Mouse (Mus musculus) gastrocnemius, postnatal 14 days (tissue): Measurements from ENCODE around the gene Ccdc24. TPM values are rescaled to one million over a fixed set of nuclear protein-coding genes. Genes with fewer than 3 reads are reported as not detected.
A peak's percentile ranks its signal among the peaks of the same experiment; 100 is the strongest.

ENCODE experiments used
- DNase-seq: peaks from one replicate; pipeline ENCODE4 v3.0.0; 2021; ENCODE audit warnings: mixed read lengths
- intact Hi-C: fragments of 180-260 bp; cut with DNase I; formaldehyde crosslinking; loops from one replicate; pipeline ENCODE4 v1.15.1; 2025; ENCODE audit warnings: low total_unique reads
- total RNA-seq, 2 experiments: library from RNA; stranded (reverse); gene quantifications; 2 replicates each; pipeline ENCODE4 v1.2.3; 2021

Ccdc24 gene
- total RNA-seq, 2 experiments from 2014 or later, result 0.39 to 0.47 TPM

- no peak for DNase-seq
- intact Hi-C loops, result no loop called here
Observed at GRCm38 (mm10) chr4:117867000-117867399, 5.4 kb downstream of the Ccdc24 start.

GRCm38 (mm10) chr4:117866083-117866482 is 6.3 kb downstream of the Ccdc24 start:
- peak; percentile 73 for DNase-seq
- intact Hi-C loops, result no loop called here

DNA sequence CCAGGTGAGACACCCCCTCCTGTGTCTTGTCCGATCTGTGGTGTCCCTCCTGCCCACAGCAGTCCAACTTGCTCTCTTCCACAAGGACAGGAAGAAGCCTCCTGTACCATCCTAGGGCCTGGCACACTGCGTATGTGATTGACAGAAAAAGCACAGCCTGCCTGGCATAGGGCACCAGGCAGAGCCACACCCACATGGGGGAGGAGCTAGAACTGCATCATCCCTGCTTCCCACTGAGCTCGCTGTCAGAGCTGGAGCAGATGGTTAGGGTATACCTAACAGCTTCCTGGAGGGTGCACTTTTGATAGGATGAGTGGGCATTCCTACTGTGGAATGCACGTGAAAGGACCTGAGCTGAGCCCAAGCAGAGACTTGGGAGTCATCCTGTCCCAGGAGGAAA is 9.5 kb downstream of the Ccdc24 start:
- DNase-seq, result no peak
- intact Hi-C loops, result no loop called here

- intact Hi-C loops, result no loop called here
- no peak for DNase-seq
Observed at GRCm38 (mm10) chr4:117860570-117860969, 11.8 kb downstream of the Ccdc24 start.

- intact Hi-C loops, result no loop called here
- DNase-seq, result peak; percentile 79
Observed at GRCm38 (mm10) chr4:117858794-117859193, 13.6 kb downstream of the Ccdc24 start.

- DNase-seq, result no peak
- intact Hi-C loops, result no loop called here
Observed at GRCm38 (mm10) chr4:117855146-117855545, 17.2 kb downstream of the Ccdc24 start.

GRCm38 (mm10) chr4:117852152-117852868 is 20.0 kb downstream of the Ccdc24 start:
- no peak for DNase-seq
- intact Hi-C loops, result no loop called here

DNA sequence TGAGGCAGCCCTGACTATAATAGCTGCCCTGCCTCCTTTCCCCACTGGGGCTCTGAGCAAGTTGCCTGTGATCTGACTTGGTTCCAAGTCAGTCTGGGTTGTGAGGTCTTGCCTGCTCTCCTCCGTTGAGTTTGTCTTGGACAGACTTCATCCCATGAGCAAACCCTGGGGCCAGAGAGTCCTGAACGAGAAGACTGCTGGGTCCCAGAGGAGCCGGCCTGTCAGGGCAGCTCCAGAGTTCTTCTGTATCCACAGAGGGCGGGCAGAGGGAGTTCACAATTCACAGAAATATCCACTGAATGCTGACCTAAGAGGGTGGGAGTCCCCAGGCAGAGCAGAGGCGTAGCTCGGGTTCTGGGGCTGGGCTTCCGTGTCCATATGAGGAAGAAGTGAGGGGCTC is 21.5 kb downstream of the Ccdc24 start:
- intact Hi-C loops, result no loop called here
- no peak for DNase-seq

- intact Hi-C loops, result no loop called here
- DNase-seq, result no peak
Observed at GRCm38 (mm10) chr4:117850176-117850575, 22.2 kb downstream of the Ccdc24 start.

DNA sequence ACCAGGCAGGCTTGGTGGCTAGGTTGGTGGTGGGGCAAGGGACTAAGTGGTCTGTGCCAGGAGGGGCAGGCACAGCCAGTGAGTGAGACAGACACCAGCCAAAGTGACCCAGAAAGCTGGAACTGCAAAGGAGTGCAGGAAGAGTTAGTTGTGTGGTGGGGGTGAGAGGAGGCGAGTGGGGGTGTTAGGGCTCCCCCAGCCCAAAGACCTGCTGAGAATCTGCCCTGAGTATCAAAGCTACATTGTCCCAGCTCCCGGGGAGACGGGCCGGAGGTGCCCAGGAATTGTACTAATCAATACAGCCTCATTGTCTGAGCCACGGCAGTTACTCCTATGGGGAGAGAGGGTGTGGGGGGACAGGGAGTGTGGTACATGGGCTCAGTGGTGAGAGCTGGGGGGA is 22.9 kb downstream of the Ccdc24 start:
- DNase-seq, result no peak
- intact Hi-C loops, result no loop called here

GRCm38 (mm10) chr4:117849063-117849462 is 23.3 kb downstream of the Ccdc24 start:
- intact Hi-C loops, result no loop called here
- DNase-seq, result no peak

GRCm38 (mm10) chr4:117847011-117847410 is 25.3 kb downstream of the Ccdc24 start:
- DNase-seq, result no peak

GRCm38 (mm10) chr4:117846261-117846660 is 26.1 kb downstream of the Ccdc24 start:
- intact Hi-C loops, result no loop called here
- no peak for DNase-seq

More at GRCm38 (mm10) chr4:117847011-117847410, 25.3 kb downstream of the Ccdc24 start:
- intact Hi-C loops, result no loop called here

DNA sequence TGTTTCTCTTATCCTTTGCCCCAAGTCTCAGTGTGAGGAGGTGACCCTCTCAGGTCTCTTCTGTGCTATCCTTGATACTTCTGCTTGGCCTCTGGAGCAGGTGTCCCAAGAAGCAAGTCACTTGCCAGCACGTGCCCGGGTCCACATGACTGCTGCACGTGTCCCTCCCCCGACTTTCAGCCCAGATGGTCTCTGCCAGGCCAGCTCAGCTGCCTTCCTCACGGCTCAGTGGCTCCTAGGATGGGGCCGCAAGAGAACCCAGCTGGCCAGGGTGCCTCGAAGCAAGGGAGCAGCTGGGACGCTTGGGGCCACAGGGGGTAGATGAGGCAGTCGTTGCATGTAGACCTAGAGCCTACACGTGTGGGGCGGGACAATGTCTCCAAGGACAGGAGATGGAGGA is 27.0 kb downstream of the Ccdc24 start:
- intact Hi-C loops, result no loop called here
- no peak for DNase-seq

DNA sequence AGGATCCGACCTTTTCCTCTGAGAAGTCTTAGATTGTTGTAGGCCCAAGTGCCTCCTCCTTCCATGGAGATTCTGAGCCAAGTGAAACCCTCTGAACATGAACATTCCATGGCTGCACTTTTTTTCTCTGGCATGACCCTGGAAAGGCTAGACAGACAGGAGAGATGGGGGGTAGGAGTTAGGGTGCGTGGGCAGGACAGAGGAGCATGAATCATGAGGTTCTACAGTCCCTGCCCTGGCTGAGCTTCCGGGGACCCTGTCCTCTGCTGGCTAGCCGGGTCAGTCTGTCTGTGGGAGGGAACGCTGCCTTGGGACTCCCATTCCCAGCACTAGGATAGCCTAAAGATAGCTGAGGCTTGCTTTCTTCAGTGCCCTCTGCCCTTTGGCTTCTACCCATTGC is 27.9 kb downstream of the Ccdc24 start:
- DNase-seq, result no peak
- intact Hi-C loops, result no loop called here

DNA sequence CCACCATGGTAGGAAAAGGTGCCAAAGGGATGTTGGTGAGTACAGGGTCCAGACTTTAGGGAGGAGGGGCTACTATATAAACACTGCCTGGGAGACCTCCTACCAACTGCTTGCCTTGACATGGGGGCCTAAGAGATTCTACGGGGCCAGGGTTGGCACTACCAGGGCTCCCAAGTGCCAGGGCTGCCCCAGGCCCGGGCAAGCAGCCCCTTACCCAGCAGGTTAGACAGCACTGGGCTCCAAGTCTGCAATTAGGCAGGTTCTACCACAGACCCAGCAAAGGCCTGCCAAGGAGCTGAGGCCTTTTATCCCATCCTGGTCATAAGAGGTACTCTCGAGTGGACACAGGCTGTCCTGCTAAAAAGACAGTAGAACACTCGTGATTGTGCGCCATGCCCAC is 29.3 kb downstream of the Ccdc24 start:
- intact Hi-C loops, result no loop called here
- DNase-seq, result no peak

- intact Hi-C loops, result no loop called here
- no peak for DNase-seq
Observed at GRCm38 (mm10) chr4:117841566-117841965, 30.8 kb downstream of the Ccdc24 start.

DNA sequence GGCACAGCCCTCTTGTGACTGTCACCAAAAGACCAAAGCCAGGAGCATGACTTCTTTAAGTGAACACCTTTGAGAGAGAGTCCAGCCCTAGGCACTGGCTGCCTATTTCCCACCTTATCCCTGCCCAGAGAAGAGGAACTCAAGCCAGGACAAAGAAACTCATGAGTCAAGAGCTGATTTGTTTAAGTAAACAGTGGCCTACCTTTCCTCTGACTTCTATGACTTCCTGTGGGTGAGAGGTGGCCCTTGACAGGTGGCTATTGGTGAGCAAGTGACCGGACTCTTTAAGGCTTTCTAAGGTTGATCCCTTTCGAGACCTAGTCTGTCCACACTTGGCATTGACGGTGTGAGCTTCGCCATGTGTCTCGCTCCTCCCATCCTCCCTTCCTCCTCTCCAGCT is 31.5 kb downstream of the Ccdc24 start:
- DNase-seq, result no peak
- intact Hi-C loops, result no loop called here

GRCm38 (mm10) chr4:117839366-117839765 is 33.0 kb downstream of the Ccdc24 start:
- no peak for DNase-seq
- intact Hi-C loops, result loop anchor here (10.0 kb wide), 1 partner anchor 75 kb away; the partner anchor contains the start of gene Ipo13

GRCm38 (mm10) chr4:117837271-117837670 is 35.1 kb downstream of the Ccdc24 start:
- intact Hi-C loops, result loop anchor here (10.0 kb wide), 1 partner anchor 78 kb away; the partner anchor contains the start of gene Ipo13

GRCm38 (mm10) chr4:117836204-117836767 is 36.1 kb downstream of the Ccdc24 start:
- intact Hi-C loops, result loop anchor here (10.0 kb wide), 1 partner anchor 79 kb away; the partner anchor contains the start of gene Ipo13
- peak; percentile 84 for DNase-seq

More at GRCm38 (mm10) chr4:117837271-117837670, 35.1 kb downstream of the Ccdc24 start:
- no peak for DNase-seq
